Mouse (Mus musculus) lung, embryonic 15.5 days (tissue): ENCODE measurements around the gene Gm10912. TPM values are rescaled to one million over a fixed set of nuclear protein-coding genes. Genes with fewer than 3 reads are reported as not detected.
"Not testable (repeated sequence)": the region's sequence is repeated elsewhere in the genome, so short reads cannot be mapped to it uniquely, and the experiment has no call there.

Experiments used
- ATAC-seq: fragments of 200-750 bp; cut with Nextera tagmentation; 2 replicates; pipeline ENCODE4 v1.8.0; 2017; ENCODE audit warnings: moderate number of reproducible peaks, borderline replicate concordance; ENCODE audit not compliant: low FRiP score, low TSS enrichment; ENCODE audit errors: extremely low read depth
- H3K27ac ChIP-seq: fragments of 300-500 bp; sonication (generic); 2 replicates; pipeline ENCODE4 v1.5.1; 2015; ENCODE audit warnings: moderate library complexity, mild to moderate bottlenecking, inconsistent platforms
- H3K27me3 ChIP-seq: fragments of 300-500 bp; sonication (generic); 2 replicates; pipeline ENCODE4 v1.6.1; 2015; ENCODE audit warnings: inconsistent platforms
- H3K36me3 ChIP-seq: fragments of 300-500 bp; sonication (generic); 2 replicates; pipeline ENCODE4 v1.6.1; 2015; ENCODE audit warnings: inconsistent platforms
- H3K4me1 ChIP-seq: fragments of 300-500 bp; sonication (generic); 2 replicates; pipeline ENCODE4 v1.6.1; 2015; ENCODE audit warnings: inconsistent platforms
- H3K4me2 ChIP-seq: fragments of 300-500 bp; sonication (generic); 2 replicates; pipeline ENCODE4 v1.6.1; 2015; ENCODE audit warnings: inconsistent platforms, mild to moderate bottlenecking, moderate library complexity
- H3K4me3 ChIP-seq: fragments of 300-500 bp; sonication (generic); 2 replicates; pipeline ENCODE4 v1.5.1; 2015; ENCODE audit warnings: mild to moderate bottlenecking, inconsistent platforms
- H3K9ac ChIP-seq: fragments of 300-500 bp; sonication (generic); 2 replicates; pipeline ENCODE4 v1.6.1; 2015; ENCODE audit warnings: inconsistent platforms
- H3K9me3 ChIP-seq: fragments of 300-500 bp; sonication (generic); 2 replicates; pipeline ENCODE4 v1.6.1; 2016; ENCODE audit warnings: inconsistent platforms
- WGBS: fragments of 180-500 bp; shearing (Covaris S2); methylation state at CpG from one replicate; pipeline ENCODE4 v1.1.7; 2015; 5-methylcytosine and 5-hydroxymethylcytosine counted together
- polyA plus RNA-seq: library from polyadenylated mRNA; unstranded; fragments of >200 nt; fragmentation: Nextera tagmentation; extraction: Ambion mirVana; gene quantifications from 2 replicates; pipeline ENCODE4 v1.2.1, GENCODE M21; 2015

Gene Gm10912
- polyA plus RNA-seq, 1 experiment from 2014 or later = not detected

GRCm38 (mm10) chr2:104099231-104099585 lies 33.6 kb downstream of the Gm10912 start:
- ATAC-seq = no peak
- 88% methylated on average over 2 of the region's 2 CpGs for WGBS
- Histone ChIP-seq H3K9ac (no peak overlapping the region), H3K4me3 (no peak overlapping the region), H3K27me3 (no peaks in the 10 kb centered on the region), H3K36me3 (no peaks in the 10 kb centered on the region), H3K4me2 (no peak overlapping the region), H3K4me1 (peaks cover 13% of the 10 kb centered on the region), H3K9me3 (no peaks in the 10 kb centered on the region), H3K27ac (no peak overlapping the region)

- Histone ChIP-seq H3K36me3 (no peaks in the 10 kb centered on the region), H3K27ac (no peak overlapping the region), H3K4me1 (peaks cover 13% of the 10 kb centered on the region), H3K4me2 (no peak overlapping the region), H3K27me3 (no peaks in the 10 kb centered on the region), H3K9ac (no peak overlapping the region), H3K4me3 (no peak overlapping the region), H3K9me3 (no peaks in the 10 kb centered on the region)
- ATAC-seq = no peak
- 58% methylated on average over 1 of the region's 1 CpGs for WGBS
Measured at GRCm38 (mm10) chr2:104099946-104100345, 34.3 kb downstream of the Gm10912 start.

- Histone ChIP-seq H3K36me3 (no peaks in the 10 kb centered on the region), H3K4me2 (no peak overlapping the region), H3K9ac (no peak overlapping the region), H3K27me3 (no peaks in the 10 kb centered on the region), H3K4me3 (no peak overlapping the region), H3K9me3 (no peaks in the 10 kb centered on the region), H3K4me1 (no peaks in the 10 kb centered on the region), H3K27ac (no peak overlapping the region)
- ATAC-seq = no peak
- WGBS = 86% methylated on average over 6 of the region's 6 CpGs
Measured at GRCm38 (mm10) chr2:104104800-104105199, 39.2 kb downstream of the Gm10912 start.

GRCm38 (mm10) chr2:104109021-104109420 lies 43.4 kb downstream of the Gm10912 start:
- not testable (repeated sequence) for H3K36me3 ChIP-seq, H3K27me3 ChIP-seq, ATAC-seq, H3K27ac ChIP-seq, H3K4me1 ChIP-seq, H3K4me2 ChIP-seq, H3K9ac ChIP-seq, H3K4me3 ChIP-seq, H3K9me3 ChIP-seq
- WGBS = 81% methylated on average over 2 of the region's 2 CpGs

GRCm38 (mm10) chr2:104109528-104109927 lies 43.9 kb downstream of the Gm10912 start:
- no peaks in the 10 kb centered on the region for H3K9me3 ChIP-seq
- no peak overlapping the region for H3K4me3 ChIP-seq
- no peak overlapping the region for H3K4me2 ChIP-seq
- no peak for ATAC-seq
- no peaks in the 10 kb centered on the region for H3K27me3 ChIP-seq
- 60% methylated on average over 2 of the region's 2 CpGs for WGBS
- no peak overlapping the region for H3K9ac ChIP-seq
- H3K27ac ChIP-seq = no peak overlapping the region
- H3K36me3 ChIP-seq = no peaks in the 10 kb centered on the region
- no peaks in the 10 kb centered on the region for H3K4me1 ChIP-seq

GRCm38 (mm10) chr2:104110031-104110430 lies 44.4 kb downstream of the Gm10912 start:
- Histone ChIP-seq H3K27ac (no peak overlapping the region), H3K27me3 (no peaks in the 10 kb centered on the region), H3K4me2 (no peak overlapping the region), H3K9me3 (no peaks in the 10 kb centered on the region), H3K36me3 (no peaks in the 10 kb centered on the region), H3K9ac (no peak overlapping the region), H3K4me1 (no peaks in the 10 kb centered on the region), H3K4me3 (no peak overlapping the region)
- 82% methylated on average over 4 of the region's 4 CpGs for WGBS
- no peak for ATAC-seq

GRCm38 (mm10) chr2:104111170-104111797 lies 45.7 kb downstream of the Gm10912 start:
- H3K9ac ChIP-seq, H3K36me3 ChIP-seq, H3K4me2 ChIP-seq, H3K27me3 ChIP-seq, H3K27ac ChIP-seq, H3K4me3 ChIP-seq, H3K4me1 ChIP-seq, H3K9me3 ChIP-seq, ATAC-seq: not testable (repeated sequence)
- WGBS = no CpG with 5 or more reads among the region's 1 CpGs

- not testable (repeated sequence) for H3K27ac ChIP-seq, H3K27me3 ChIP-seq, H3K36me3 ChIP-seq, H3K9me3 ChIP-seq, ATAC-seq, H3K4me1 ChIP-seq, H3K4me3 ChIP-seq, H3K4me2 ChIP-seq, H3K9ac ChIP-seq
Measured at GRCm38 (mm10) chr2:104113563-104113962, 47.9 kb downstream of the Gm10912 start.

- Histone ChIP-seq H3K9ac (no peak overlapping the region), H3K4me2 (no peak overlapping the region), H3K36me3 (no peaks in the 10 kb centered on the region), H3K27me3 (no peaks in the 10 kb centered on the region), H3K4me1 (no peaks in the 10 kb centered on the region), H3K27ac (no peak overlapping the region), H3K9me3 (no peaks in the 10 kb centered on the region), H3K4me3 (no peak overlapping the region)
- ATAC-seq = no peak
- WGBS = 71% methylated on average over 3 of the region's 3 CpGs
Measured at GRCm38 (mm10) chr2:104114898-104115297, 49.3 kb downstream of the Gm10912 start.

Other genes starting within 250 kb of the Gm10912 start
- gene Lmo2, start 107.8 kb upstream of the Gm10912 start, polyA plus RNA-seq = 35.1 and 38.2 TPM in 2 replicates
- gene Fbxo3, start 38.1 kb upstream of the Gm10912 start, polyA plus RNA-seq = 58.4 and 62.4 TPM in 2 replicates
- gene 4931422A03Rik, start 37.5 kb upstream of the Gm10912 start, polyA plus RNA-seq = 2.6 and 2.8 TPM in 2 replicates
- not detected in 2 replicates for gene Gm10799, start 2.7 kb downstream of the Gm10912 start, polyA plus RNA-seq
- gene Cd59b, start 4.0 kb downstream of the Gm10912 start, polyA plus RNA-seq = 5.5 and 6.0 TPM in 2 replicates
- gene Cd59a, start 30.0 kb downstream of the Gm10912 start, polyA plus RNA-seq = 21.5 and 23.8 TPM in 2 replicates
- not detected in 2 replicates for gene A930018P22Rik, start 56.9 kb downstream of the Gm10912 start, polyA plus RNA-seq